Mouse (Mus musculus) hindbrain, embryonic 15.5 days (tissue): Measurements from ENCODE around the gene Hadha. TPM values are rescaled to one million over a fixed set of nuclear protein-coding genes. Genes with fewer than 3 reads are reported as not detected.
A peak's percentile ranks its signal among the peaks of the same experiment; 100 is the strongest.

Source experiments
- ATAC-seq: fragments of 200-750 bp; cut with Nextera tagmentation; 2 replicates; pipeline ENCODE4 v1.8.0; 2017; ENCODE audit warnings: low read depth, moderate number of reproducible peaks, moderate TSS enrichment; ENCODE audit not compliant: low FRiP score
- H3K27ac ChIP-seq: fragments of 300-500 bp; sonication (generic); replicated peaks from 2 replicates; pipeline ENCODE4 v1.5.1; 2015; ENCODE audit warnings: mild to moderate bottlenecking, inconsistent platforms
- H3K27me3 ChIP-seq: fragments of 300-500 bp; sonication (generic); 2 replicates; pipeline ENCODE4 v1.6.1; 2015; ENCODE audit warnings: control low read depth, inconsistent platforms
- H3K36me3 ChIP-seq: fragments of 300-500 bp; sonication (generic); 2 replicates; pipeline ENCODE4 v1.6.1; 2015; ENCODE audit warnings: control low read depth, inconsistent platforms
- H3K4me1 ChIP-seq: fragments of 300-500 bp; sonication (generic); replicated peaks from 2 replicates; pipeline ENCODE4 v1.6.1; 2015; ENCODE audit warnings: control low read depth, inconsistent platforms
- H3K4me2 ChIP-seq: fragments of 300-500 bp; sonication (generic); 2 replicates; pipeline ENCODE4 v1.6.1; 2015; ENCODE audit warnings: moderate library complexity, mild to moderate bottlenecking, inconsistent platforms
- H3K4me3 ChIP-seq: fragments of 300-500 bp; sonication (generic); 2 replicates; pipeline ENCODE4 v1.5.1; 2015; ENCODE audit warnings: mild to moderate bottlenecking, inconsistent platforms
- H3K9ac ChIP-seq: fragments of 300-500 bp; sonication (generic); 2 replicates; pipeline ENCODE4 v1.6.1; 2015; ENCODE audit warnings: inconsistent platforms
- H3K9me3 ChIP-seq: fragments of 300-500 bp; sonication (generic); 2 replicates; pipeline ENCODE4 v1.6.1; 2016; ENCODE audit warnings: control low read depth, inconsistent platforms
- WGBS: fragments of 180-500 bp; shearing (Covaris S2); methylation state at CpG from one replicate; pipeline ENCODE4 v1.1.7; 2015; 5-methylcytosine and 5-hydroxymethylcytosine counted together
- polyA plus RNA-seq: library from polyadenylated mRNA; unstranded; fragments of >200 nt; fragmentation: Nextera tagmentation; extraction: Ambion mirVana; gene quantifications from 2 replicates; pipeline ENCODE4 v1.2.1, GENCODE M21; 2015

Gene Hadha
- polyA plus RNA-seq, 1 experiment from 2014 or later, result 75.8 TPM

GRCm38 (mm10) chr5:30172115-30172514, 17.2 kb upstream of the Hadha start:
- no peak for ATAC-seq
- Histone ChIP-seq H3K9ac (no peak overlapping the region), H3K9me3 (no peaks in the 10 kb centered on the region), H3K27me3 (no peaks in the 10 kb centered on the region), H3K27ac (no peak overlapping the region), H3K4me2 (no peak overlapping the region), H3K36me3 (peaks cover 79% of the 10 kb centered on the region), H3K4me3 (no peak overlapping the region), H3K4me1 (no peaks in the 10 kb centered on the region)

GRCm38 (mm10) chr5:30170303-30170940, 15.5 kb upstream of the Hadha start:
- ATAC-seq, result no peak
- Histone ChIP-seq H3K4me3 (no peak overlapping the region), H3K27ac (no peak overlapping the region), H3K4me2 (no peak overlapping the region), H3K9me3 (no peaks in the 10 kb centered on the region), H3K27me3 (no peaks in the 10 kb centered on the region), H3K36me3 (peaks cover 70% of the 10 kb centered on the region), H3K9ac (no peak overlapping the region), H3K4me1 (no peaks in the 10 kb centered on the region)
- WGBS, result 89% methylated on average over 5 of the region's 5 CpGs

DNA sequence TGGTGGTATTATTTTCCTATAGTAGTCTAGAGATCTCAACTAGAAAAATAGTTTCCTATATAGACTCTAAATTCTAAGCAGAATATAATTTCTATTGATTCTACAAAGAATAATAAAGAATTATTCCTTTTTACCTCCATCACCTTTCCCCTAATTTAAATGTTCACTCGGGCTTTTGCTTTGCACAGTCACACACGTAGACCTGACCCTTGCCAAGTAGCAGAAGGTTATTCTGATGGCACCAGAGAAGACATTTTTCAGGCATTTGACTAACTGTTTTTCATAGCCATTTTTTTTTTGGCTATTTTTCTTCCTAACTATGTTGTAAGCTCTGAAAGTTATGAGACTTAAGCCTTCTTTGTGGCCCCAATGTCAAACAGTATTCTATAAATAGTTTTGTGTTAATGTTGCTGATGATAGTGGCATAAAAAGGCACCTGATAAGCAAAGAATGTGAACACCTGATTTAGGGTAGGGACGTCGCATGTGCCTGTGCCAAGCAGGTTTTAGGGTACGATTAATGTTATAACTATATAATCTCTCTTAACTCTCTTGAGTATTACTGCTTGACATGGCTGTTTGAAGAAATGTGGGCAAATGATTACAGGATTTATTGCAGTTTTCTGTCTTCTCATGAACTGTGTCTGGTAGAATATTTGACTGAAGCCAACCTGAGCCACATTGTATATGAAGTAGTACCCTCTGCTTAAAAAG, 10.4 kb upstream of the Hadha start:
- no peak overlapping the region for H3K9ac ChIP-seq
- WGBS, result 96% methylated on average over 5 of the region's 5 CpGs

DNA sequence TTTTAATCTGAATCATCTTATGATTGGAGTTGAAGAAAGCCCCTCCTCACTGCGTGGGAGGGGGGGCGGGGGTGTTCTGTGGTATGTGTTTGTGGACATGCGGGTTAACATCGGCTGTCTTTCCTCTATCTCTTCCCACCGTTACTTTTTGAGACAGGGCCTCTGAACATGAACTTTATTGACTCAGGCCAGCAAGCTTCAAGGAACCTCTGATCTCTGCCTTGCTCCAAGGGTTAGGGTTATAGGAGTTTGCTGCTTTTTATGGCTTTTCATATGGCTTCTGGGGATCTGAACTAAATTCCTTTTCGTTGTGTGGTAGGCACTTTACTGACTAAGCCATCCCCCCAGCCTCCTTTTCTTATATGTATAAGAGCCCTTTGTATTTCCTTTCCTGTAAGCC, 7.4 kb upstream of the Hadha start:
- Histone ChIP-seq H3K4me3 (no peak overlapping the region), H3K4me1 (no peaks in the 10 kb centered on the region), H3K9me3 (no peaks in the 10 kb centered on the region), H3K9ac (no peak overlapping the region), H3K36me3 (peaks cover 10% of the 10 kb centered on the region), H3K4me2 (no peak overlapping the region), H3K27me3 (no peaks in the 10 kb centered on the region), H3K27ac (no peak overlapping the region)
- ATAC-seq, result no peak
- 84% methylated on average over 6 of the region's 6 CpGs for WGBS

More for the DNA sequence above, 10.4 kb upstream of the Hadha start:
- ATAC-seq, result no peak
- Histone ChIP-seq H3K4me1 (no peaks in the 10 kb centered on the region), H3K9me3 (no peaks in the 10 kb centered on the region), H3K4me2 (no peak overlapping the region), H3K27me3 (no peaks in the 10 kb centered on the region), H3K36me3 (peaks cover 35% of the 10 kb centered on the region), H3K4me3 (no peak overlapping the region), H3K27ac (no peak overlapping the region)

DNA sequence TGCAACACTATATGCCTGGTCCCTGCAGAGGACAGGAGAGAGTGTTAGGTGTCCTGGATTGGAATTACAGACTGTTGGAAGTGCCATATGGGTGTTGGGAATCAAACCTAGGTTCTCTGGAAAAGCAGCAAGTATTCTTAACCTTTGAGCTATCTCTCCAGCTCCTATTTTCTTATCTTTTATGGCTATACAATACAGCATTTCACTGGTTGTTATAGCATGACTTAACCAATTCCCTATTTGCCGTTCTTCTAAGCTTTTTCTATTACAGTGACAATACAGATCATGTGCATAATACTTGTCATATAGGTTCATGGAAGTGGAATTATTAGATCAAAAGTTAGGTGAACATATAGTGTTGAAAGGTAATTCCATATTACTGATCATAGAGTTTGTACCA, 6.9 kb upstream of the Hadha start:
- no peak for ATAC-seq
- Histone ChIP-seq H3K36me3 (peaks cover 9% of the 10 kb centered on the region), H3K9ac (no peak overlapping the region), H3K4me2 (no peak overlapping the region), H3K4me1 (peaks cover 2% of the 10 kb centered on the region; the same call in 1 of the 2 replicates), H3K27ac (no peak overlapping the region), H3K9me3 (no peaks in the 10 kb centered on the region), H3K27me3 (no peaks in the 10 kb centered on the region), H3K4me3 (no peak overlapping the region)
- 83% methylated on average over 1 of the region's 1 CpGs for WGBS

GRCm38 (mm10) chr5:30159601-30160000, 4.6 kb upstream of the Hadha start:
- no peaks in the 10 kb centered on the region for H3K9me3 ChIP-seq
- H3K4me2 ChIP-seq, result no peak overlapping the region
- H3K27ac ChIP-seq, result no peak overlapping the region
- no peaks in the 10 kb centered on the region for H3K27me3 ChIP-seq
- H3K9ac ChIP-seq, result no peak overlapping the region
- peaks cover 11% of the 10 kb centered on the region for H3K4me1 ChIP-seq
- no peak overlapping the region for H3K4me3 ChIP-seq
- 88% methylated on average over 6 of the region's 6 CpGs for WGBS
- H3K36me3 ChIP-seq, result no peaks in the 10 kb centered on the region
- no peak for ATAC-seq

DNA sequence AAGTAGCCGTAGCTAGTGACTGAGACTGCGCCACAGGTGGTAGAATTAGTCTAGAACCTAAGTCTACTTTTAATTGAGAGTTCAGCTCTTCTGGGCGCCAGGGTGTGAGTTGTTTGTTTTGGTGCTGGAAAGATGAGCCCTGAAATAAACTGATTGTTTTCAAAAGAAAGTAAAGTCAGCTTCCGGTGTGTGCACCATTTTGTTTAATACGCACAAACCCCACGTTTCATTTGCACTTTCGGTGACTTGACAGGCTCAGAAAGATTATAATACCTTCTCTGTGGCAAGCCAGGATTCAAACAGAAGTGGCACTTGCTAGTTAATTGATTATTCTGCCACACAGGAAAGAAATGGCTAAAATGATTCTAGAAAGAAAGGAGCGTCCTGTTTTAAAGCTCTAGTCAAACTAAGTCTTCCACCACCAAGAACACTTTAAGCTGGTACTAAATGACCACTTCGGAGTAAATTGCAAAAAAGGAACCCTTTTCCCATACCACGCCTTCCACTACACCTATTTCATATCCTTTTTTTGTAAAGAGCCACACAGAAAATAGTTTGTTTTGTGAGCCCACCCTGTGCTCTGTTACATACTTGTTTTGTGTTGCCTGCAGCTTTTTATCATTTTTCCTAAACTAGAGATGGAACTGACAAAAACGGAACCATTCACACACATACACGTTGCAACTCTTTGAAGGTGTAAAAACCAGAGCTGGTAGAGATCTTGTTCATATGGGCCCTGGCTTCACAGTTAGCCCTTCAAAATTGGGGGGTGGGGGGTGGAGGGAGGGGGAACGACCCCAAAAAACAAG, 1.1 kb upstream of the Hadha start:
- WGBS, result 40% methylated on average over 13 of the region's 13 CpGs
- Histone ChIP-seq H3K9me3 (no peaks in the 10 kb centered on the region), H3K27me3 (no peaks in the 10 kb centered on the region), H3K36me3 (no peaks in the 10 kb centered on the region), H3K4me1 (peaks cover 30% of the 10 kb centered on the region), H3K4me3 (peak overlapping the region; percentile 93), H3K4me2 (peak overlapping the region; percentile 77), H3K9ac (peak overlapping the region; percentile 92), H3K27ac (peak overlapping the region; percentile 93)
- no peak for ATAC-seq

DNA sequence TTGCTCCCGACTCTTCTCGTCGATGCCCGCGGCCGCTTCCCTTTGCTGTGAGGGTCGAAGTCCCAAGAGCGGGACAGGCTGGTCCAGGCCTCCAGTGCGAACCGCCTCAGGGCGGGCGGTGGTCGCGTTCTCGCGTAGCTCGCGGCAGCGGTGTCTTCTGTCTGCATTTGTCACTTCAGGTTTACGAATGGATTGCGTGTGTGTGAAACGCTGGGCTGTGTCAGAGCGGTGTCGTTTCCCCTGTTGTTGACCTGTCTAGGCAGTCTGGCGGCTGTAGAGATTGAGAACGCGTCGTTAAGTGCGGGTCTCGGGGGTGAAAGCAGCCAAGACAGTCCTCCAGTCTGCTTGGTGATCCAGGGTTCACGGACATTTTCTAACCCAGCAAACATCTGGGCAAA, 432 bp upstream of the Hadha start:
- H3K4me3 ChIP-seq, result peak overlapping the region; percentile 93
- peak overlapping the region; percentile 93 for H3K27ac ChIP-seq
- H3K9ac ChIP-seq, result peak overlapping the region; percentile 92
- no peaks in the 10 kb centered on the region for H3K36me3 ChIP-seq
- no peaks in the 10 kb centered on the region for H3K9me3 ChIP-seq
- peak; percentile 73 for ATAC-seq
- H3K27me3 ChIP-seq, result no peaks in the 10 kb centered on the region
- under 1% methylated on average over 31 of the region's 31 CpGs for WGBS
- H3K4me1 ChIP-seq, result peaks cover 30% of the 10 kb centered on the region
- peak overlapping the region; percentile 77 for H3K4me2 ChIP-seq

- no peak for ATAC-seq
- no peak overlapping the region; the same call in 1 of the 2 replicates for H3K27ac ChIP-seq
- 22% methylated on average over 4 of the region's 4 CpGs for WGBS
- peak overlapping the region; percentile 93 for H3K4me3 ChIP-seq
- H3K27me3 ChIP-seq, result no peaks in the 10 kb centered on the region
- H3K9me3 ChIP-seq, result no peaks in the 10 kb centered on the region
- peak overlapping the region; percentile 77 for H3K4me2 ChIP-seq
- H3K9ac ChIP-seq, result peak overlapping the region; percentile 92
- peaks cover 30% of the 10 kb centered on the region for H3K4me1 ChIP-seq
- no peaks in the 10 kb centered on the region for H3K36me3 ChIP-seq
Observed at GRCm38 (mm10) chr5:30154013-30154412, 949 bp downstream of the Hadha start.

DNA sequence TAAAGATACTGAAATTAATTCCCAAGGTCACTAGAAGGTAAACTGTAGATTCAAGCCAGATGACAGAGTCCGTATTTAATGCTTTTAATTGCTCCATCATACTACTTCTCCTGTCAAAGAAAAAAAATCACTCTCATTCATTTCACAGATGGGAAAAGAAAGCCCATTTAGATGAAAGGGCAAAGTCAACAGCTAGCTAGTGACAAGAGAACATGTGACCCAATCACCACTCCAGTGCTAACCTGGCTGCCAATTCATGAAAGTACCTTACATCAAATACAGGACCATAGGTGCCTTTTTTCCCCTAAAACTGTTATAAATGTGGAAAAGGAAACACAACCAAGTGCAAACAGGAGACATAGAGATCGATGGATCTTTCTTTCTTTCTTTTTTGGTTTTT, 1.7 kb downstream of the Hadha start:
- no peaks in the 10 kb centered on the region for H3K9me3 ChIP-seq
- no peak overlapping the region for H3K27ac ChIP-seq
- H3K9ac ChIP-seq, result no peak overlapping the region
- H3K27me3 ChIP-seq, result no peaks in the 10 kb centered on the region
- H3K36me3 ChIP-seq, result no peaks in the 10 kb centered on the region
- 89% methylated on average over 2 of the region's 2 CpGs for WGBS
- no peak overlapping the region for H3K4me3 ChIP-seq
- H3K4me1 ChIP-seq, result peaks cover 30% of the 10 kb centered on the region
- H3K4me2 ChIP-seq, result peak overlapping the region; percentile 77; the same call in 1 of the 2 replicates
- no peak for ATAC-seq

DNA sequence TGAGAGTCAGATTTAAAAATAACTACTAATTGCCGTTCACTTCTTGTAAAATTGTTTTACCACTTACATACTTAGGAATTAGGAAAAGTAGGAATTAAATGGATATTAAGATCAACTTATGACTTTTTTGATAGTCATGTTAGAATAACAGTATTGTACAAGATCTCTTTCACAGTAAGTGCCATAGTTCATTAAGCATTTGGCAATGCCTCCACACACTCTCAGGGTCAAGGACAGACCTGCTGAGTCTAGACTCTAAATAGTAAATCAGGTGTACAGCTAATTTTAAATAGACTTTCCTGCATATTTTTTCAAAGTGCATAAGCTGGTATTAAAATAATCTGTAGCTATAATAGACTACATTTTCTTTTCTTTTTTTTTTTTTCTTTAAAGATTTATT, 2.5 kb downstream of the Hadha start:
- Histone ChIP-seq H3K9ac (no peak overlapping the region), H3K4me2 (no peak overlapping the region), H3K4me3 (no peak overlapping the region), H3K4me1 (peaks cover 30% of the 10 kb centered on the region), H3K27me3 (no peaks in the 10 kb centered on the region), H3K9me3 (no peaks in the 10 kb centered on the region), H3K27ac (no peak overlapping the region), H3K36me3 (no peaks in the 10 kb centered on the region)
- WGBS, result 81% methylated on average over 1 of the region's 1 CpGs
- ATAC-seq, result no peak

DNA sequence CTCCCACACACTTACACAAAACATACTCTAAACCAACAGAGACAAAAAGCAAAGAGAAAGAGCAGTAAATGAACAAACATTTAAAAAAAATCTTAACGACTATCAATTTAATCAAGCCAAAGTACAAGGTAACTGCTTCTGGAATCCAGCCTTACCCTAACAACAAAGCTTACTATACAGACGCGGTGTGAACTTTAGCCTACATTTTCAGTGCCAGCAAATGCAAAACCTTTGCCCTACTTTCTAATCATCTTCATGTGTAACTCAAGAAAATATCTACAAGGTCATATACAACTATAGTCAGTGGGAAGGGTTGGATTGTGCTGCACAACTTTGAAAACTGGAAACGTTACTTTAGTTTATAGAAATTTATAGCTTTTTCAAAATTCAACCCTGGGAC, 3.0 kb downstream of the Hadha start:
- H3K4me3 ChIP-seq, result no peak overlapping the region
- H3K4me2 ChIP-seq, result no peak overlapping the region
- no peaks in the 10 kb centered on the region for H3K27me3 ChIP-seq
- 69% methylated on average over 4 of the region's 4 CpGs for WGBS
- peaks cover 30% of the 10 kb centered on the region for H3K4me1 ChIP-seq
- ATAC-seq, result no peak
- H3K9me3 ChIP-seq, result no peaks in the 10 kb centered on the region
- no peak overlapping the region for H3K27ac ChIP-seq
- no peak overlapping the region for H3K9ac ChIP-seq
- H3K36me3 ChIP-seq, result no peaks in the 10 kb centered on the region; the same call in 1 of the 2 replicates
